Mouse (Mus musculus) hindbrain, embryonic 13.5 days (tissue): ENCODE measurements at regions not wholly inside any gene's neighbourhood (a gene's known extent, or its start where the extent isn't known, plus 50 kb on each side); places are given as distances from the start of the nearest gene placed in this dataset.

Experiments used
- ATAC-seq: fragments of 200-750 bp; cut with Nextera tagmentation; 2 replicates; pipeline ENCODE4 v1.8.0; 2017; ENCODE audit warnings: moderate TSS enrichment; ENCODE audit not compliant: low FRiP score
- H3K27ac ChIP-seq: fragments of 300-500 bp; sonication (generic); 2 replicates; pipeline ENCODE4 v1.5.1; 2015; ENCODE audit warnings: inconsistent platforms, mild to moderate bottlenecking, moderate library complexity
- H3K27me3 ChIP-seq: fragments of 300-500 bp; sonication (generic); 2 replicates; pipeline ENCODE4 v1.6.1; 2015; ENCODE audit warnings: mild to moderate bottlenecking, inconsistent platforms
- H3K36me3 ChIP-seq: fragments of 300-500 bp; sonication (generic); 2 replicates; pipeline ENCODE4 v1.6.1; 2015; ENCODE audit warnings: mild to moderate bottlenecking, inconsistent platforms
- H3K4me1 ChIP-seq: fragments of 300-500 bp; sonication (generic); replicated peaks from 2 replicates; pipeline ENCODE4 v1.6.1; 2015; ENCODE audit warnings: inconsistent platforms
- H3K4me2 ChIP-seq: fragments of 300-500 bp; sonication (generic); 2 replicates; pipeline ENCODE4 v1.6.1; 2015; ENCODE audit warnings: inconsistent platforms, mild to moderate bottlenecking, moderate library complexity
- H3K4me3 ChIP-seq: fragments of 300-500 bp; sonication (generic); 2 replicates; pipeline ENCODE4 v1.5.1; 2015; ENCODE audit warnings: mild to moderate bottlenecking, inconsistent platforms
- H3K9ac ChIP-seq: fragments of 300-500 bp; sonication (generic); 2 replicates; pipeline ENCODE4 v1.6.1; 2015; ENCODE audit warnings: mild to moderate bottlenecking, inconsistent platforms
- H3K9me3 ChIP-seq: fragments of 300-500 bp; sonication (generic); 2 replicates; pipeline ENCODE4 v1.6.1; 2016; ENCODE audit warnings: inconsistent platforms
- WGBS: fragments of 180-500 bp; shearing (Covaris S2); methylation state at CpG from one replicate; pipeline ENCODE4 v1.1.7; 2015; 5-methylcytosine and 5-hydroxymethylcytosine counted together

DNA sequence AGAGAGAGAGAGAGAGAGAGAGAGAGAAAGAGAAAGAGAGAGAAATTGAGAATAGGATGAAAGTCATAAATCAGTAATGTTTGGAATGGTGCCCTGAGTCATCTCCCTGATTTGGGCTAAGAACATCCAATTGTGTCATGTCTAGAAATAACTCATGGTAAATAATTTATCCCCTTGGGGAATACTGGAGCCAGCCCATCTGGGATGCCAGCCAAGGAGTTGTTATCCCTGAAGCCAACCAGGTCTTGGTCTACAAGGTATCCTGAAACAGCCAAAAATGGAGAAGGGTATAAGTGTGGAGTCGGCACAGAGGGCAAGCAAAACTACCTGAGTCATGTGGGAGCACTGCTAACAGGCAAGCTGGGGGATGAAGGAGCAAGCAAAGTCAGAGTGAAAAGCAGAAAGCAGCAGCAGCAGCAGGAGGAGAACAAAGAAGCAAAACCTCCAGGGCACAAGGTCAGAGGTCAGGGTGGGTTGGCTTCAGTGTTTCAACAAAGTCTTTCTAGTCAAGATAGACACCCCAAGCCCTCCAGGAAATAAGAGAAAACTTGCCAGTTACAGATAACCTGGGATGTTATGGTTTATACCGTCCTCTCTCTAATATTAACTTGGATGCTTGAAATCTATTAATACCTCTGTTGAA lies 1733.0 kb downstream of the 4930444P10Rik start:
- Histone ChIP-seq H3K9me3 (no peaks in the 10 kb centered on the region), H3K4me1 (no peaks in the 10 kb centered on the region), H3K27me3 (no peaks in the 10 kb centered on the region), H3K9ac (no peak overlapping the region), H3K36me3 (no peaks in the 10 kb centered on the region), H3K27ac (no peak overlapping the region), H3K4me3 (no peak overlapping the region), H3K4me2 (no peak overlapping the region)
- 57% methylated on average over 2 of the region's 2 CpGs for WGBS
- ATAC-seq: no peak
